Mouse (Mus musculus) lung, embryonic 14.5 days (tissue): ENCODE results near the gene Phldb1. TPM values are rescaled to one million over a fixed set of nuclear protein-coding genes. Genes with fewer than 3 reads are reported as not detected.

Experiments
- ATAC-seq: fragments of 200-750 bp; cut with Nextera tagmentation; 2 replicates; pipeline ENCODE4 v1.8.0; 2017; ENCODE audit warnings: mild to moderate bottlenecking, moderate TSS enrichment, moderate library complexity; ENCODE audit not compliant: insufficient read depth
- DNase-seq: peaks from one replicate; pipeline ENCODE4 v3.0.0-alpha.2; 2015
- H3K27ac ChIP-seq: fragments of 300-500 bp; sonication (generic); 2 replicates; pipeline ENCODE4 v1.5.1; 2014; ENCODE audit warnings: low read depth, mild to moderate bottlenecking, moderate library complexity
- H3K27me3 ChIP-seq: fragments of 300-500 bp; sonication (generic); 2 replicates; pipeline ENCODE4 v1.6.1; 2014; ENCODE audit warnings: low read length, control low read depth; ENCODE audit not compliant: insufficient read depth
- H3K36me3 ChIP-seq: fragments of 300-500 bp; sonication (generic); 2 replicates; pipeline ENCODE4 v1.6.1; 2014; ENCODE audit warnings: control low read depth; ENCODE audit not compliant: insufficient read depth
- H3K4me1 ChIP-seq: fragments of 300-500 bp; sonication (generic); 2 replicates; pipeline ENCODE4 v1.6.1; 2014; ENCODE audit warnings: antibody characterized with exemption, control low read depth; ENCODE audit not compliant: insufficient read depth
- H3K4me2 ChIP-seq: fragments of 300-500 bp; sonication (generic); 2 replicates; pipeline ENCODE4 v1.6.1; 2014; ENCODE audit warnings: mild to moderate bottlenecking
- H3K4me3 ChIP-seq: fragments of 300-500 bp; sonication (generic); 2 replicates; pipeline ENCODE4 v1.5.1; 2014; ENCODE audit warnings: low read depth, low read length
- H3K9ac ChIP-seq: fragments of 300-500 bp; sonication (generic); 2 replicates; pipeline ENCODE4 v1.6.1; 2014
- H3K9me3 ChIP-seq: fragments of 300-500 bp; sonication (generic); 2 replicates; pipeline ENCODE4 v1.6.1; 2016; ENCODE audit warnings: low read depth, low read length, control low read depth
- CTCF ChIP-seq: IDR thresholded peaks from 2 replicates; pipeline ENCODE4 v1.5.1; 2016; ENCODE audit warnings: antibody characterized with exemption, low read depth
- WGBS: fragments of 180-500 bp; shearing (Covaris S2); extraction: QIAGEN DNeasy Blood & Tissue Kit; methylation state at CpG from one replicate; pipeline ENCODE4 v1.1.7; 2014; 5-methylcytosine and 5-hydroxymethylcytosine counted together
- polyA plus RNA-seq: library from polyadenylated mRNA; unstranded; fragments of >200 nt; fragmentation: Nextera tagmentation; extraction: Ambion mirVana; gene quantifications from 2 replicates; pipeline ENCODE4 v1.2.1, GENCODE M21; 2014

Phldb1 gene
- polyA plus RNA-seq, 1 experiment from 2014 or later: 35.0 TPM

DNA sequence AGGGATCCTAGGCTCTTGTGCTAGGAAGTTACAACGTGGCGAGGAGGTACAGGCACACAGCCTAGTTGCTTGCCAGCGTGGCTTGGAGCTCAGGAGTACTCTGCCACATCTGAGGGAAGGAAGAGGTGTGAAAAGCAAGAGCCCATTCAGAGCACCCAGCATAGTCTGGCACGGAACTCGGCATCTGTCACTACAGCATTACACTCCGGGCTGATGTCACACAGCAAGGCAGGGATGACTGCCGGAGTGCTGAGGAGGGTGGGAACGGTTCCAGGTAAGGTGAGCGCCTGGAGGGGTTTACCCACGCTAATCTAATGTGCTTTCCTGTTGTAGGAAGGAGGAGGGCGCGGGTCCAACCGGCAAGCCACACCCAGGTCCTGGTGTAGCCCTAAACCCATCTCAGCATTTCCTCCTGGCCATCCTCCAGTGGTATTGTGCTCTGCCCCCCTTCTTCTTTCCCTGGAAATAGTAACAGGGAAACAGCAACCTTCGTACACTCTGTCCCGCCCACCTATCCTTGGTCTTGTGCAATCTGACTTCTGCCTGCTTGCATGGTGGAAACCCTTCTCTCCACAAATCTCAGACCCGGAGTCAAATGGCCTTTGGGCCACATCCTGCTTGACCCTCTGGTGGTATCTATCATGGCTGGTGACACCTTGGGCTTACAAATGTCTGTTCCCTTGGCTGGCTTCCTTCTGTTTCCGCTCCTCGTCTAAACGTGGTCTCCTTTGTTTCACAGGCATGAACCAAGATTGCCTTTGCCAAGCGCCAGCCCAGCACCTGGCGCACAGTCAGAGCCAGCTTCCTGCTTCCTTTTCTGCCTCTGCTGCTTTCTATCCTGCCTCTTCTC is 43.1 kb downstream of the Phldb1 start:
- Histone ChIP-seq H3K36me3 (peaks cover 83% of the 10 kb centered on the region), H3K9ac (no peak overlapping the region), H3K4me3 (no peak overlapping the region), H3K4me1 (no peaks in the 10 kb centered on the region), H3K9me3 (no peaks in the 10 kb centered on the region), H3K27me3 (no peaks in the 10 kb centered on the region), H3K27ac (peak overlapping the region; percentile 55), H3K4me2 (no peak overlapping the region)
- TF ChIP-seq CTCF: no peak
- peak; percentile 66 for DNase-seq
- 65% methylated on average over 21 of the region's 21 CpGs for WGBS
- peak; percentile 73 for ATAC-seq

GRCm38 (mm10) chr9:44690641-44691040 is 44.4 kb downstream of the Phldb1 start:
- 0 out of 2 replicates have a peak, but pooled peaks have one; percentile 35 for ATAC-seq
- no peaks in the 10 kb centered on the region for H3K9me3 ChIP-seq
- H3K27me3 ChIP-seq: no peaks in the 10 kb centered on the region
- no peak overlapping the region for H3K4me3 ChIP-seq
- no peak overlapping the region for H3K4me2 ChIP-seq
- no peak overlapping the region for H3K27ac ChIP-seq
- DNase-seq: peak; percentile 60
- H3K9ac ChIP-seq: no peak overlapping the region
- no peak for TF ChIP-seq CTCF
- peaks cover 79% of the 10 kb centered on the region for H3K36me3 ChIP-seq
- WGBS: 33% methylated on average over 7 of the region's 7 CpGs
- no peaks in the 10 kb centered on the region for H3K4me1 ChIP-seq

GRCm38 (mm10) chr9:44688013-44688412 is 47.0 kb downstream of the Phldb1 start:
- no peaks in the 10 kb centered on the region for H3K9me3 ChIP-seq
- whole genome bisulfite sequencing: 66% methylated on average over 9 of the region's 9 CpGs

DNA sequence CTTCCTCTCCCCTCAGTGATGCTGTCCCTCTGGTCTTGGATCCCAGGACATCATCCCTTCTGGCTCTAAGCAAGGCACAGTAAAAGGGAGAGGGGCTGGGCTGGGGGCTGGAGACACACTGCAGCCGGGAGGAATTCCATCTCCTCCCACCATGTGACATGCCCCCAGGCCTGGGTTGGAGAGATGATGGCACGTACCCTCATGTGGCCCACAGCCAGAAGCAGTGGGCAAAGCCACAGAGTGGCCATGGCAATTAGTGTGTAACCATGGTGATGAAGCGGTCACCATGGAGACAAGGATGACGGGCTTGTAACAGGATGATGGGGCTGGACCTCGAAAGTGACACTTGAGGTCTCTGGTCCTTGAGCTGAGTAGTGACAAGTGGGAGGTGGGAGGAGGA is 48.4 kb downstream of the Phldb1 start:
- WGBS: 61% methylated on average over 5 of the region's 5 CpGs
- H3K9me3 ChIP-seq: no peaks in the 10 kb centered on the region
- DNase-seq (peak; percentile 5), ATAC-seq (no peak)
- H3K27ac ChIP-seq: no peak overlapping the region
- H3K4me1 ChIP-seq: no peaks in the 10 kb centered on the region
- H3K9ac ChIP-seq: no peak overlapping the region
- H3K4me2 ChIP-seq: no peak overlapping the region
- H3K4me3 ChIP-seq: no peak overlapping the region
- peaks cover 45% of the 10 kb centered on the region for H3K36me3 ChIP-seq
- TF ChIP-seq CTCF: no peak
- H3K27me3 ChIP-seq: no peaks in the 10 kb centered on the region

More at GRCm38 (mm10) chr9:44688013-44688412, 47.0 kb downstream of the Phldb1 start:
- Histone ChIP-seq H3K27me3 (no peaks in the 10 kb centered on the region), H3K4me1 (no peaks in the 10 kb centered on the region), H3K9ac (no peak overlapping the region), H3K4me3 (no peak overlapping the region), H3K4me2 (no peak overlapping the region), H3K27ac (no peak overlapping the region), H3K36me3 (peaks cover 56% of the 10 kb centered on the region)
- DNase-seq (no peak), ATAC-seq (no peak)
- no peak for TF ChIP-seq CTCF

- no peak overlapping the region for H3K4me3 ChIP-seq
- H3K27ac ChIP-seq: no peak overlapping the region
- no peaks in the 10 kb centered on the region for H3K9me3 ChIP-seq
- H3K36me3 ChIP-seq: peaks cover 39% of the 10 kb centered on the region
- WGBS: 38% methylated on average over 14 of the region's 14 CpGs
- TF ChIP-seq CTCF: peak; percentile 99
- H3K27me3 ChIP-seq: no peaks in the 10 kb centered on the region
- H3K4me1 ChIP-seq: no peaks in the 10 kb centered on the region
- DNase-seq (peak; percentile 90), ATAC-seq (peak; percentile 76)
- H3K4me2 ChIP-seq: no peak overlapping the region
- no peak overlapping the region for H3K9ac ChIP-seq
Measured at GRCm38 (mm10) chr9:44685346-44686330, 49.4 kb downstream of the Phldb1 start.

DNA sequence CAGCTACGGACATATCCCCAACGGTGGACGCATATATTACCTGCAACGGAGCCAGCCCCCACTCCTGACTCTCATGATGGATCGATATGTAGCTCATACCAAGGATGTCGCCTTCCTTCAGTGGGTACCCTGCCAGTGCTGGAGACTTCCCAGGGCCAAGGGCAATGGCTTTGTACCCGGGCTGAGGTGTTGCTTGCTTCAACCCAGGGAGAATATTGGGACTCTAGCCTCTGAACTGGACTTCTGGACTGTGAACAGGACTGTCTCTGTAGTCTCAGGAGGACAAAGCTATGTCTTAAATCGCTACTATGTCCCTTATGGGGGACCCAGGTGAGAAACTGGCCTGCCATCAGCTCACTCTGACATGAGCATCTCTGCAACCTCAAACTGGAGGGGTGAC is 52.0 kb downstream of the Phldb1 start:
- Histone ChIP-seq H3K4me1 (no peaks in the 10 kb centered on the region), H3K27me3 (no peaks in the 10 kb centered on the region), H3K9ac (no peak overlapping the region), H3K27ac (no peak overlapping the region), H3K9me3 (no peaks in the 10 kb centered on the region), H3K4me2 (no peak overlapping the region), H3K36me3 (peaks cover 23% of the 10 kb centered on the region), H3K4me3 (no peak overlapping the region)
- DNase-seq (no peak), ATAC-seq (no peak)
- 79% methylated on average over 8 of the region's 8 CpGs for WGBS
- no peak for TF ChIP-seq CTCF

DNA sequence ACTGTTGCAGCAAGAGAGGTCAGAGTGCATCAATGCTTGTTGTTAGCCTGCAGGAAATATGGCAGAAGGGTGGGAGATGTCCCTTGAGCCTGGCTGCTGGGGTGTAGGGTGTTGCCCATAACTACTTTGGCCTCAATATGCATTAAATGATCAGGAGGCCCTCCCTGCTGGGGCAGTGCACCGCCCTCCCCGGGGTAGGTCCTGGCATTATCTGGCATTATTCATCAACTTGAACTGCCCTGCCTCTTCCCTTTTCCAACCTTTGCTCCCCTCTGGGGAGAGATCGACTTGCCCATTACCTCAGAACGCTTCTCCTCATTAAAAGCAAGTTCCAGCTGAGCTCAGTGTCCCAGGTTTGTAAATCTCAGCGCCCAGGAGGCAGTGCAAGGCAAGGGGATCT is 55.4 kb downstream of the Phldb1 start:
- TF ChIP-seq CTCF: no peak
- Histone ChIP-seq H3K4me3 (no peak overlapping the region), H3K4me2 (no peak overlapping the region), H3K27me3 (no peaks in the 10 kb centered on the region), H3K9ac (no peak overlapping the region), H3K4me1 (no peaks in the 10 kb centered on the region), H3K27ac (no peak overlapping the region), H3K36me3 (no peaks in the 10 kb centered on the region), H3K9me3 (no peaks in the 10 kb centered on the region)
- ATAC-seq (no peak), DNase-seq (no peak)
- WGBS: 72% methylated on average over 5 of the region's 5 CpGs
